Mouse (Mus musculus) liver, postnatal 0 days (tissue): ENCODE measurements around the gene Prss38. TPM values are rescaled to one million over a fixed set of nuclear protein-coding genes. Genes with fewer than 3 reads are reported as not detected.
A peak's percentile ranks its signal among the peaks of the same experiment; 100 is the strongest.
"Not testable (repeated sequence)": the region's sequence is repeated elsewhere in the genome, so short reads cannot be mapped to it uniquely, and the experiment has no call there.

Experiments
- ATAC-seq: fragments of 200-750 bp; cut with Nextera tagmentation; 2 replicates; pipeline ENCODE4 v1.8.0; 2017; ENCODE audit warnings: mild to moderate bottlenecking, moderate library complexity
- DNase-seq: peaks from one replicate; pipeline ENCODE4 v3.0.0-alpha.2; 2016
- H3K27ac ChIP-seq: fragments of 300-500 bp; sonication (generic); 2 replicates; pipeline ENCODE4 v1.5.1; 2014; ENCODE audit warnings: antibody characterized with exemption, moderate library complexity, mild to moderate bottlenecking, low read depth
- H3K27me3 ChIP-seq: fragments of 300-500 bp; sonication (generic); 2 replicates; pipeline ENCODE4 v1.6.1; 2014; ENCODE audit warnings: low read length, control low read depth, mixed read lengths; ENCODE audit not compliant: insufficient read depth
- H3K36me3 ChIP-seq: fragments of 300-500 bp; sonication (generic); replicated peaks from 2 replicates; pipeline ENCODE4 v1.6.1; 2014; ENCODE audit warnings: mild to moderate bottlenecking, control low read depth, low read length, moderate library complexity, mixed read lengths; ENCODE audit not compliant: insufficient read depth
- H3K4me1 ChIP-seq: fragments of 300-500 bp; sonication (generic); 2 replicates; pipeline ENCODE4 v1.6.1; 2014; ENCODE audit warnings: antibody characterized with exemption, mild to moderate bottlenecking, control low read depth; ENCODE audit not compliant: insufficient read depth
- H3K4me2 ChIP-seq: fragments of 300-500 bp; sonication (generic); 2 replicates; pipeline ENCODE4 v1.6.1; 2014; ENCODE audit warnings: low read depth, mild to moderate bottlenecking, low read length, moderate library complexity, mixed read lengths
- H3K4me3 ChIP-seq: fragments of 300-500 bp; sonication (generic); 2 replicates; pipeline ENCODE4 v1.5.1; 2014; ENCODE audit warnings: low read depth, low read length
- H3K9ac ChIP-seq: fragments of 300-500 bp; sonication (generic); replicated peaks from 2 replicates; pipeline ENCODE4 v1.6.1; 2014; ENCODE audit warnings: mild to moderate bottlenecking, moderate library complexity
- H3K9me3 ChIP-seq: fragments of 300-500 bp; sonication (generic); 2 replicates; pipeline ENCODE4 v1.6.1; 2016; ENCODE audit warnings: mild to moderate bottlenecking, control low read depth, low read length, mixed read lengths
- CTCF ChIP-seq: sonication (generic); IDR thresholded peaks from 2 replicates; pipeline ENCODE4 v1.5.1; 2016; ENCODE audit warnings: antibody characterized with exemption, low read depth
- EP300 ChIP-seq: IDR thresholded peaks from 2 replicates; pipeline ENCODE4 v1.6.1; 2016; ENCODE audit warnings: antibody characterized with exemption, low read depth, mild to moderate bottlenecking
- WGBS: fragments of 180-500 bp; shearing (Covaris S2); extraction: QIAGEN DNeasy Blood & Tissue Kit; methylation state at CpG from one replicate; pipeline ENCODE4 v1.1.7; 2014; ENCODE audit not compliant: insufficient replicate concordance; 5-methylcytosine and 5-hydroxymethylcytosine counted together
- polyA plus RNA-seq: library from polyadenylated mRNA; unstranded; fragments of >200 nt; fragmentation: Nextera tagmentation; extraction: Ambion mirVana; gene quantifications from 2 replicates; pipeline ENCODE4 v1.2.1, GENCODE M21; 2015

Prss38 gene
- polyA plus RNA-seq, 1 experiment from 2014 or later, result not detected

DNA sequence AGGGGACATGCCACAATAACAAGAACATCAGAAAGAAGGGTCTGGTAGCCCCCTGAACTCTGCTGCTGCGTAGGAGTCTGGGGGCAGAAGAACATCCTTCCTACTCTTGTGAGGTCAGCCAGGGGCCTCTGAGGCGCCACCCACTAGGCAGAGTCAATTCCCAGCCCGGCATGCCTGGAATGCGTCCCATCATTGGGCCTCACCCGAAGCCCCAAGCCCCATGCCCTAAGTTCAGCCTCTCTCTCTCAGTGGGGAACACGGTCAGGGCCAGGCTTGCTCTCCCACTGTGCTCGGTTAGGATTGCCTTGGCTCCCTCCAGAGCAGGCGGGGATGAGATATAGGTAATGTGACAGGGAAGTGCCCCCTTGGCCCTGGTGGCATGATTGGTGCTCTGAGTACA is 9.7 kb upstream of the Prss38 start:
- no peak overlapping the region for H3K9ac ChIP-seq
- H3K9me3 ChIP-seq, result no peaks in the 10 kb centered on the region
- no peaks in the 10 kb centered on the region for H3K36me3 ChIP-seq
- H3K4me2 ChIP-seq, result no peak overlapping the region
- no peak overlapping the region for H3K4me3 ChIP-seq
- H3K4me1 ChIP-seq, result no peaks in the 10 kb centered on the region
- no peak for TF ChIP-seq EP300
- WGBS, result 42% methylated on average over 8 of the region's 8 CpGs
- no peak overlapping the region for H3K27ac ChIP-seq
- H3K27me3 ChIP-seq, result no peaks in the 10 kb centered on the region
- DNase-seq (no peak), ATAC-seq (no peak)

DNA sequence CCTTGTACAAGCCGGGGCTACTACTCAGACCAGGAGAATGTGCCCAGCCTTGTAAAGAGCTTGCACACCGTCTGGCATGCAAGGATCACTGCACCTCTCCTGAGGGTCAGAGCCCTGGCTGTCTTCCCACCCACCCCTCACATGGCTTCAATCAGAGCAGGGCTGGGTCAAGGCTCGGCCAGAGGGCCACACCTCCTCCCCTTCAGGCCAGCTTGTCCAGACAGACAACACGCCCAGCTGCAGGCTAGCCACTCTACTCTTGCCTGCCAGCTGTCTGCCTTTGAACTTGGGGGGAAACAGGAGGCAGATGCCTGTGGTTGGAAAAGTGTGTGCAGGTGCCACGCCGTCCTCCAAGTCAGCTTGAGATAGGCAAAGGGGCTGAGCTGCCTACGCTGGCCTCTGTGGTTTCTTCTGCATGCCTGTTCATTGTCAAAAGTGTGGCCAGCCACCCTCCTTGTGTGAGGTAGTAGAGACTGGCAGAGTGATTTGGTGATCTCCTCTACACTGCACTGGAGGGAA is 9.0 kb upstream of the Prss38 start:
- Histone ChIP-seq H3K9ac (no peak overlapping the region), H3K27ac (no peak overlapping the region), H3K36me3 (no peaks in the 10 kb centered on the region), H3K4me3 (no peak overlapping the region), H3K4me1 (no peaks in the 10 kb centered on the region), H3K9me3 (no peaks in the 10 kb centered on the region), H3K27me3 (no peaks in the 10 kb centered on the region), H3K4me2 (no peak overlapping the region)
- DNase-seq (no peak), ATAC-seq (no peak)
- no peak for TF ChIP-seq CTCF
- TF ChIP-seq EP300, result no peak
- 30% methylated on average over 7 of the region's 7 CpGs for WGBS

DNA sequence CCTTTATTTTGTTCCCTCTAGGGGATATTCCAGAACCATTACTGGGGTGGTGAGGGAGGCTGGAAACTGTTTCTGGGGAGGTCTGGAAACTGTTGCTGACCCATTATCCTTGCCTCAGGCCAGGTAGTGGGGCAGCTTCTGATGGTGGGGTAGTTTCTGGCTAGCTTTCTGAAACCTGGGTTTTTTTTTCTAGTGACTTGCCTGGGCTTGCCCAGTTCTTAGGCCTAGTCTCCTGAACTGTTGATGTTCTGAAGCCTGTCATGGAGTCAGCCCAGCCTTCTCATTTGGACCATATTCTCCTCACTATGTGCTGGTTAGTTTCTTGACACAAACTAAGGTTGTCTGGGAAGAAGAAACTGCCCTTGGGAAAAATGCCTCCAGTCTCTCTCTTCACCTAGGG is 4.1 kb upstream of the Prss38 start:
- no peak for TF ChIP-seq CTCF
- no peak for TF ChIP-seq EP300
- H3K36me3 ChIP-seq, result no peaks in the 10 kb centered on the region
- H3K4me3 ChIP-seq, result no peak overlapping the region
- no peak for ATAC-seq
- no peaks in the 10 kb centered on the region for H3K9me3 ChIP-seq
- no peak overlapping the region for H3K27ac ChIP-seq
- H3K9ac ChIP-seq, result no peak overlapping the region
- no peak overlapping the region for H3K4me2 ChIP-seq
- no peaks in the 10 kb centered on the region for H3K27me3 ChIP-seq
- no peaks in the 10 kb centered on the region for H3K4me1 ChIP-seq
- no peak for DNase-seq

GRCm38 (mm10) chr11:59377999-59378398 is 2.5 kb upstream of the Prss38 start:
- no peak overlapping the region for H3K27ac ChIP-seq
- H3K36me3 ChIP-seq, result no peaks in the 10 kb centered on the region
- WGBS, result 78% methylated on average over 3 of the region's 3 CpGs
- ATAC-seq (no peak), DNase-seq (no peak)
- no peaks in the 10 kb centered on the region for H3K27me3 ChIP-seq
- no peak overlapping the region for H3K9ac ChIP-seq
- no peak overlapping the region for H3K4me3 ChIP-seq
- no peak overlapping the region for H3K4me2 ChIP-seq
- no peaks in the 10 kb centered on the region for H3K9me3 ChIP-seq
- no peak for TF ChIP-seq EP300
- TF ChIP-seq CTCF, result no peak
- no peaks in the 10 kb centered on the region for H3K4me1 ChIP-seq

GRCm38 (mm10) chr11:59369848-59370247 is 5.6 kb downstream of the Prss38 start:
- DNase-seq, result no peak

GRCm38 (mm10) chr11:59367955-59368354 is 7.5 kb downstream of the Prss38 start:
- not testable (repeated sequence) for H3K9ac ChIP-seq, H3K4me3 ChIP-seq, ATAC-seq, H3K4me2 ChIP-seq, H3K27me3 ChIP-seq, H3K36me3 ChIP-seq, H3K27ac ChIP-seq, DNase-seq, H3K9me3 ChIP-seq, H3K4me1 ChIP-seq
- WGBS, result 73% methylated on average over 4 of the region's 4 CpGs

More at GRCm38 (mm10) chr11:59369848-59370247, 5.6 kb downstream of the Prss38 start:
- H3K36me3 ChIP-seq, result no peaks in the 10 kb centered on the region
- H3K4me2 ChIP-seq, result no peak overlapping the region
- H3K9ac ChIP-seq, result no peak overlapping the region
- no peaks in the 10 kb centered on the region for H3K27me3 ChIP-seq
- no peaks in the 10 kb centered on the region for H3K4me1 ChIP-seq
- TF ChIP-seq EP300 (no peak), CTCF (no peak)
- no peaks in the 10 kb centered on the region for H3K9me3 ChIP-seq
- 60% methylated on average over 11 of the region's 11 CpGs for WGBS
- H3K27ac ChIP-seq, result no peak overlapping the region
- no peak overlapping the region for H3K4me3 ChIP-seq
- no peak for ATAC-seq

GRCm38 (mm10) chr11:59366633-59367032 is 8.8 kb downstream of the Prss38 start:
- Histone ChIP-seq H3K9me3 (no peaks in the 10 kb centered on the region), H3K4me1 (no peaks in the 10 kb centered on the region), H3K27ac (no peak overlapping the region), H3K36me3 (no peaks in the 10 kb centered on the region), H3K4me3 (no peak overlapping the region), H3K27me3 (no peaks in the 10 kb centered on the region), H3K4me2 (no peak overlapping the region), H3K9ac (no peak overlapping the region)
- TF ChIP-seq EP300, result no peak
- TF ChIP-seq CTCF, result peak; percentile 48
- WGBS, result 35% methylated on average over 3 of the region's 3 CpGs
- ATAC-seq (no peak), DNase-seq (no peak)
